Mouse (Mus musculus): Measurements from ENCODE around the gene Ndufs1. TPM values are rescaled to one million over a fixed set of nuclear protein-coding genes. Genes with fewer than 3 reads are reported as not detected.

Ndufs1 gene
- 100 to 1,000 TPM; 349 to 374 TPM for total RNA-seq (2021)
- long read RNA-seq, experiment 1, transcript Ndufs1-201 (19 exons, 2,661 nt) = major isoform, 395 of 752 reads
- long read RNA-seq, experiment 1, transcript Ndufs1-203 (19 exons, 2,590 nt) = minor isoform, 233 of 752 reads
- long read RNA-seq, experiment 1, partial matches to known transcripts = 28 of 752 reads
- long read RNA-seq, experiment 1, other reads (novel, unspliced or antisense) = 90 of 752 reads
- long read RNA-seq, experiment 2, transcript Ndufs1-201 (19 exons, 2,661 nt) = major isoform, 273 of 473 reads
- long read RNA-seq, experiment 2, transcript Ndufs1-203 (19 exons, 2,590 nt) = minor isoform, 124 of 473 reads
- long read RNA-seq, experiment 2, partial matches to known transcripts = 17 of 473 reads
- long read RNA-seq, experiment 2, other reads (novel, unspliced or antisense) = 56 of 473 reads

DNA sequence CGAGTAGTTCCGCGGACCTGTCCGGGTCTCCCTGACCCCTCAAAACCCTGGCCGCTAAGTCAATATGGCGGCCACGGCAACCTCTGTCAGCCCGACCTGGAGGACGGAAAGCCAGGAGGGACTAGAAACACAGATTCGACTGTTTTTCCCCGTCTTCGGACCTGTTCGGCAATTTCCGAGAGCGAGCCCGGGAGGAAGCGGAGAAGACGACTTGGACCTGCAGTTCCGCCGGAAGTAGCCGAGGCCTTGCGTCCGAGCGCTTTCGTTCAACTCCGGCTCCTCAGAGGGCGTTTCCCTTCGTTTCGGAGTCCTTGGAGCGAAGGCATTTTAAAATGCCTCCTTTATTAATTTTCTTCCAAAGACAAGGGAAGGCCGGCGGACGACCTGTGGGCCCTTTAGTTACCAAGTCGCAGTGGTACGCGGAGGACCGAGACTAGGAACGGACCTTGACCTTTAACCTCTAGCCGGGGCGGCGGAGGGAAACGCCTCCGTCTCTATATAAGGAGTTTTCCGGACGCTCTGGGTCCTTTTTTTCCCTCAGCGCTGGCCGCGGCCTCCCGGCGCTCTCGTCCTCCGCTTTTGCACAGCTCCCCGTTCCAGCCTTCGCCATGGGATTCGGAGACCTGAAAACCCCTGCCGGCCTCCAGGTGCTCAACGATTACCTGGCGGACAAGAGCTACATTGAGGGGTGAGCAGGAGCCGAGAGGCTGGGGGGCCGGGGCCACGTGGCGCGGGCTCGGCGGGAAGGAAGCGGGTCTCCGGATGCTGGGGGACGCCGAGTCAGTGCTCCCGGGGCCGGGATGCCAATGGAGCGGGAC lies at the start of gene Ndufs1, which contains the start of gene Eef1b2:
Gene Ndufs1, minus strand, starts transcription at position 230 of the 818 bp plus-strand sequence.
Gene Eef1b2, plus strand, starts transcription at position 222 of the 818 bp plus-strand sequence.
- peak; percentile 99 for DNase-seq (ENCODE audit: low spot score)

- DNase-seq (ENCODE audit: low spot score) = no peak
These were observed 49.3 kb upstream of the Ndufs1 start for GRCm38 (mm10) chr1:63225890-63226289.

DNA sequence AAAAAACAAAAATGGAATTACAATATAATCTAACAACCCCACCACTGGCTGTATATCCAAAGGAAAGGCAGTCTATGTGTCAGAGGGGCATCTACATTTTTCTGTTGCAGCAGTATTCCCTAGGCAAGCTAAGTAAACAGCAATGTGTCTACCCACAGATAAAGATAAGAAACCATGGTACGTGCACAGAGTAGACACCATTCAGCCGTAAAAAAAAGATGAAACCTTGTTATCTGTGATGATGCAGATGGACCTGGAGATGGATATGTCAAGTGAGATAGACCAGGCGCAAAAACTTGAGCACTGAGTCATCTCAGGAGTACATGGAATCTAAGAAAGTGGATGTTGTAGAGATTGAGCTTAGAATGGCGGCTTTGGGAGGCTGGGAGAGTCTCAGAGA lies 48.4 kb upstream of the Ndufs1 start:
- DNase-seq (ENCODE audit: low spot score) = no peak

- DNase-seq (ENCODE audit: low spot score) = no peak
These were observed 42.6 kb upstream of the Ndufs1 start for GRCm38 (mm10) chr1:63219277-63219676.

GRCm38 (mm10) chr1:63214631-63215030 lies 38.0 kb upstream of the Ndufs1 start:
- no peak for DNase-seq (ENCODE audit: low spot score)

DNA sequence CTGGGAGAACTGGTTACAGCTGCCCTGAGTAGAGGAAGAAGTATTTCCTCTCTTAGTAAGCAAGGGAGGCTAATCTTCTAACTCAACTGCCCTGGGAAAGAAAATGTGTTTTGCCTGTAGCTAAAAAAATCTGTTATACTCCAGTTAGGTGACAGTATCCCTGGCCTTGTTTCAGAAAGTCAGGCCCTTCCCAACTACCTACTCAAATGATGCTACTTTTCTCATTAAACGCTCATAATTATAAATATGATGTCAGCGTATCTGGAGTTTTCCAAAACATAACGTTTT lies 37.6 kb upstream of the Ndufs1 start, which contains the start of gene Gpr1:
Gene Gpr1, minus strand, starts transcription at position 273 of the 288 bp plus-strand sequence.
- DNase-seq (ENCODE audit: low spot score) = no peak

- DNase-seq (ENCODE audit: low spot score) = no peak
These were observed 37.0 kb upstream of the Ndufs1 start for GRCm38 (mm10) chr1:63213478-63214270.

DNA sequence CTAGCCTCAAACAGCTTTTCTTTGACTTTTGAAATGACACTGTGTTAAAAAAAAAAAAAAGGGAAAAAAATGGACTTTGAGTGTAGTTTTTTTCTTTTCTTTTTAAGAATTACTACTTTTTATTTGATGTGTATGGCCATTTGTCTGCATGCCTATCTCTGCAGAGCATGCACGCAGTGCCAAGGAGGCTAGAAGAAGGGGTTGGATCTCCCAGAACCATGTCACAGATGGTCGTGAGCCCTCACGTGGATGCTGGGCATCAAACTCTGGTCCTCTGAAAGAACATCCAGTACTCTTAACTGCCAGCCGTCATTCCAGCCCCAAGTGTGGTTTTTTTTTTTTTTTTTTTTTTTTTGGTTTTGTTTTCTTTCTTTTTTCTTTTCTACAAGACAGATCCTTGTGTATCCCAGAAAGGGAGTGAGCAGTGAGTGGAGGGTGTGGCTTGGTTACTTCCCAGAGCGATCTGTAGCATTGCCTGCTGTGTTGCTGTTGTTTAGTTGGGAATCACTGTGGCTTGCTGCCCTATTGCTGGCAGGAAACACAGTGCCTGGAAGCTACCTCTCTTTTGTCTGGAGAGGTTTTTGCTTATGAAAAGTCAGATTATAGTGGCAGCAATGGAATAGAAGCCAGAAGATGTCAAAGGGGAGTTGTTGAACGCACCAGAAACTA lies 33.4 kb upstream of the Ndufs1 start:
- no peak for DNase-seq (ENCODE audit: low spot score)

GRCm38 (mm10) chr1:63207607-63208006 lies 31.0 kb upstream of the Ndufs1 start:
- no peak for DNase-seq (ENCODE audit: low spot score)

DNA sequence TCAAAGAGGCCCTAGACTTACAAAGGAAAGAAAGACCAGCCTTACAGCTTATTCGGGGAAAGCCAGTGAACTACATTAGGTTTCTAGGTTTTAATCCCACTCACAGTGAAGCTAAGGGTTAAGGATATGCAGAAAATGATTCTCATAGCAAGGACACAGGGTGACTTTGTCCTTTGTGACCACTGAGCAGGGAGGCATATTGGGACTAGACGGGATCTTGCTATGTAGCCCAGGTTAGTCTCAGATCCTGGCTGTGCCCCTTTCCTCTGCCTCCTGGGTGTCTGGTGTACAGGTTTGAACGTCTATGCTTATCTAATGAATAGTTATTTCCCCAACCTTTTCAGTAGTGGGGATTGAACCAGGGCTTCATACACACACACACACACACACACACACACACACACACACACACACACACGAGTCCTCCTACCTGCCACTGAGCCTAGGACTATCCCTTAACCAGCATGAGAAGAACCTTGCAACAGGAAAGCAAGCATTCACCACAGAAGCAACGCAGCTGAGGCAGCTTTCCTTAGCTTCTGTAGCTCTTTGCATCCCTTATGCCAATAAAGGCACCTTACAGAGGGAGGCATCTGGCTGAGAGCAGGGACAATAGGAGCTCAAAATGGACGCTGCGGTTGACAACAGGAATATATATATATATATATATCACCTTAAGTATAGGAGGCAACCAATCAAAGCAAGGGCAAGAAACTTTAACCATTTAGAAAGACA lies 28.2 kb upstream of the Ndufs1 start:
- no peak for DNase-seq (ENCODE audit: low spot score)

GRCm38 (mm10) chr1:63203950-63204659 lies 27.5 kb upstream of the Ndufs1 start:
- DNase-seq (ENCODE audit: low spot score) = no peak

DNA sequence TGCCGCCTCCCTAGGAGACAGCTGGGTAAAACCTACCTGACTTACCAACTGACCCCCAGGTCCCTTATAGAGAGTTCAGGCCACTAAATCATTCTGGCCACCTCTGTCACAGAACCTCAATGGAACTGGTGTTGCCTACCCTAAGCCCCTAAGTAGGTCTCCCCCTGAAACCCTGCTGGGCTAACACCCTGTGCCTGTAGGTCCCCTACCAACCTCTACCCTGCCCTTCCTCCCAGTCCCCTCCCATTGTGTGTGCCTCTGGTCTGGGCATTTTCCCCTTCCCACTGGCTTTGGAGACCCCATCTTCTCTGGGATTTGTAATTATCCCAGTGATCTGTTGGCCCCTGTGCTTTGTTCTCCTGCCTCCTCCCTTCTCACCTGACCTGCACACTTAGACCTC lies 26.8 kb upstream of the Ndufs1 start:
- no peak for DNase-seq (ENCODE audit: low spot score)

- DNase-seq (ENCODE audit: low spot score) = no peak
These were observed 25.0 kb upstream of the Ndufs1 start for GRCm38 (mm10) chr1:63201672-63202071.

- DNase-seq (ENCODE audit: low spot score) = no peak
These were observed 23.7 kb upstream of the Ndufs1 start for GRCm38 (mm10) chr1:63200322-63200721.

- DNase-seq (ENCODE audit: low spot score) = no peak
These were observed 22.8 kb upstream of the Ndufs1 start for GRCm38 (mm10) chr1:63199387-63199786.

DNA sequence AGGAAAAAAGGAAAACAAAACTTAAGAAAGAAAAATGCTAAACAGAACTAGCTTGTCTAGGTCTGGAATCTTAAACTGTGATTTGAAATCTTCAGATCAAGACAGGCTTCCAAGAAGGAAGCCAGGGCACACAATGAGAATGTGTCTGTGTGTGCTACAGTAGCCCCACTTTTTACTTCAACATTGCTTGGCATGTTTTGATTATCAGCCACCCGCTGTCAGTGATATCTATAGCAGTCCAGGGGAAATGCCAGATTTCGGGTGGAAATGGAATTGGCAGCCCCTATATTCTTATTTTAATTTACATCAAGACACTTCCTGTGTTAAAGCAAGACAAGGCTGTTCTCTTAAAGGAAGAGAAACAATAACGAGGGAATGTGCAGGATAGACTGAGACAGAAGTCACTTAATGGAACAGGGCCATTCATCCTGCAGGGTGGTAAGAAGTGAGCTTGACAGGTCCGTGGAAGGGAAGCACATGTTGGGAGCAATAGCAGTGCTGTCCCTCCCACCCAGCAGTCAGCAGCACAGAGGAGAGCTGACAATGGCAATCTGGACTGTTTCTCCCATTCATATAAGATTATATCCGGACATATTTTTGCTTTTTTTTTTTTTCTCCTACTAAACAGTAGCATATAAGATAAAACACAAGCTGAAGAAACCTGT lies 19.3 kb upstream of the Ndufs1 start:
- DNase-seq (ENCODE audit: low spot score) = no peak

GRCm38 (mm10) chr1:63192306-63193065 lies 15.9 kb upstream of the Ndufs1 start:
- no peak for DNase-seq (ENCODE audit: low spot score)

GRCm38 (mm10) chr1:63190851-63191250 lies 14.2 kb upstream of the Ndufs1 start:
- no peak for DNase-seq (ENCODE audit: low spot score)

GRCm38 (mm10) chr1:63188536-63188935 lies 11.9 kb upstream of the Ndufs1 start:
- no peak for DNase-seq (ENCODE audit: low spot score)

Measured in gastrocnemius, adult 18-20 months (tissue).